Mouse (Mus musculus) v-Abl transformed pro-B cells (cell line): ENCODE data around the gene Mark2.

Source experiments
- in situ Hi-C, 2 experiments: fragments of 400-800 bp; cut with MboI; formaldehyde crosslinking; loops; one replicate each; pipeline ENCODE4 v1.15.1; 2025; ENCODE audit not compliant: unreplicated experiment in 2 of 2

Gene Mark2

GRCm38 (mm10) chr19:7300078-7300477 lies 41.6 kb downstream of the Mark2 start:
- in situ Hi-C loops = no loop called here

DNA sequence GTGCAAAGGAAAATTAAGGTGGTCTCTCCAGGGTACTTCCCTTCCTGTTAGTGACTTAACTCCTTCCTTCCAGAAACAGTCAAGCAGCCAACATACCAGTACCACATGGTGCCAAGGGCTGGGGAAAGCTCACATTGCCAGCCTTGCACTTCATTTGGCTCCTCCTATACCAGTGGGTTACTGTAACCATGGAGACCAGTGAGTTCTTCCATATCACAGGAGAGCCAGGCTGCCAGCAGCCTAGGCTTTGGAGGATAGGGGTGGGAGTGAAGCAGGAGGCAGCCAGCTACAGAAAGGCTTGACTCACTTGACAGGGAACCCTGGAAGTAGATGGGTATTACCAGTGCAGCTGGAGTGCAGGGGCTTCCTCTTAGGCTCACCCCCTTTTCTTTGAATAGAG lies 42.6 kb downstream of the Mark2 start:
- in situ Hi-C loops = no loop called here

DNA sequence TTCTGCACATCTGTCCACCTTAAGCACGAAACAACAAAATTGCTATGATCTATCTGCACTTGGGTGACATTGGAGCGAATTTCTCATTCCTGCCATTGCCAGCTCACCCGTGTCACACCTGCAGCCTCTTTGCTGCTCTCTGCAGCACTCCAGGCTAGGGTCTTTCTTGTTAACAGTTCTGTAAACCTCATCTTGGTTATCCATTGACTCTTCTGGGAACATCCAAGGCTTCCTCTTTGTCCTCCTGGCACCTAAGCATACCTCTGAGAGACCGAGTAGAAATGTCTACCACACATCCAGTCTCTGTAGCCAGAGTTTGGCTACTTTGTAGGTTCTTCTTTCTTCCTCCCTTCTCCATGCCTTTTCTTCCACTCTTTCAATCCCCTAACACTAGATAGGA lies 45.7 kb downstream of the Mark2 start:
- in situ Hi-C loops = no loop called here

- in situ Hi-C loops = no loop called here
Measured at GRCm38 (mm10) chr19:7295071-7295658, 46.5 kb downstream of the Mark2 start.

DNA sequence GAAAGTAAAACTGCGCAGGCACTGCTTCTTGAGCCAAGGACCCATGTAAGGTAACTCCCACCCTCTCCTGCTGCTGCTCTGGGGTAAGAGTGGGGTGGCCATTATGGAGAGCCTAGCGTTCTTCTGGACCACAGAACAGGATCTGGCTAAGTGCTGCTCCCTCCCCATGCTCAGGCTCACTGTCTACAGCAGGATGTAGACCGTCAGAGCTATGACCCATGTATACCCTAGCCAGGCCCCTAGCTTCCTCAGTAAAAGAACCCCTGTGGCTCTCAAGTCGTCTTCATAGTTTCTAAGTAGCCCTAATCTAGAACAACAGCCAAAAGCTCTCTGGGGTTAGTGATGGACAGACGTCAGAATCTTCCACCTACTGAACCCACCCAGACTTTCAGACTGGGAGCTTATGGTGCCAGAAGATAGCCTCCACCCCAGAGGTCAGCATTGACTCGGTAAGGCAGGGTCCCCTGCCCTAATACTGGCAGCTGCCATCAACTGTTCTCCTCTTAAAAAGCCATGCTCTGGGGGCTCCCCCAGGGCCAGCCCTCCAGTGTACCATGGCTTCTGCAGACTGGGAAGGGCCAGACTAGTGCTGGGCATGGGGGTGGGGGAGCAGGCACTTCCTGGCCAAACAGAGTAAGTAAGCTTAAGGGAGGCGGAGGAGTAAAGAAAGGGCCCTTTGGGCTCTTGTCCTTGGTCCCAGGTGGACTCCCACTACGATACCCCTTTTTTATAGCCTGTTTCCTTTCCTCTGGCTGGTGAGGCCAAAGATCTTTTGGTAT lies 47.4 kb downstream of the Mark2 start:
- in situ Hi-C loops = no loop called here

DNA sequence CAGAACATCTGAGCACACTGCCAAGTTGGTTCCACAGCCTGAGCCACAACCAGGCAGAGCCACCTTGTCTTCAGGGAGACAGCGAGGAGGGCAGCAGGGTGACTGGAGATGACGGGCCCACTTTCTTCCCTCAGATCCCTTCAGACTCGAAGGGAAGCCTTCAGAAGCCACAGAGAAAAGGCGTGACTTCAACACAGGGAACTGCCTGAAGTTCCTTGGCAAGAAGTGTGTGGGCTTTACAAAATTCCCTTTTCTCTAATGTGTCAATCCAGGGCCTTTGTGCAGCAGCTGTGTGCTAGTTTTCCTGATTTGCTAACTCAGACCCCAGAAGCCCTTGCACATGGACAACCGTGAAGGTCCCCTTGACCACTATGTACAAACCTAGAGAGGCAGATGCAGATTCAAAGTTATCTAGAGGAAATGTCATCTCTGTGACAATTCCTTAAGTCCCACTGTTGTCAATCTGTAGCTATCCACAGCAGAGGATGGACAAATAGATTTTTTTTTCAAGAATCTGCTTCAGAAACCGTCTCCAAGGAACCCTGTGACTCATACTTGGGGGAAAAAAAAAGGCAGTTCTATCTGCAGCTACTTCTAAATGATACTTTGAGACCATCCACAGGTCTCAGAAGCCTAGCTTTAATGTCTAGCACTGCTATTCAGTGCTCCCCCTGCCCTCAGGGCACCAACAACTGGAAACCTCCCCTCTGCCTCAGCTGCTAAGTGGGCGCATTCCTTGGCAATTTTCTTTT lies 49.5 kb downstream of the Mark2 start:
- in situ Hi-C loops = no loop called here

GRCm38 (mm10) chr19:7289767-7290166 lies 51.9 kb downstream of the Mark2 start:
- in situ Hi-C loops = loop anchor here (5.0 kb wide), 2 partner anchors 38 to 43 kb away; no protein-coding TSS in a partner anchor

- in situ Hi-C loops = loop anchor here (5.0 kb wide), 2 partner anchors 39 to 44 kb away; no protein-coding TSS in a partner anchor
Measured at GRCm38 (mm10) chr19:7288288-7288687, 53.4 kb downstream of the Mark2 start.

DNA sequence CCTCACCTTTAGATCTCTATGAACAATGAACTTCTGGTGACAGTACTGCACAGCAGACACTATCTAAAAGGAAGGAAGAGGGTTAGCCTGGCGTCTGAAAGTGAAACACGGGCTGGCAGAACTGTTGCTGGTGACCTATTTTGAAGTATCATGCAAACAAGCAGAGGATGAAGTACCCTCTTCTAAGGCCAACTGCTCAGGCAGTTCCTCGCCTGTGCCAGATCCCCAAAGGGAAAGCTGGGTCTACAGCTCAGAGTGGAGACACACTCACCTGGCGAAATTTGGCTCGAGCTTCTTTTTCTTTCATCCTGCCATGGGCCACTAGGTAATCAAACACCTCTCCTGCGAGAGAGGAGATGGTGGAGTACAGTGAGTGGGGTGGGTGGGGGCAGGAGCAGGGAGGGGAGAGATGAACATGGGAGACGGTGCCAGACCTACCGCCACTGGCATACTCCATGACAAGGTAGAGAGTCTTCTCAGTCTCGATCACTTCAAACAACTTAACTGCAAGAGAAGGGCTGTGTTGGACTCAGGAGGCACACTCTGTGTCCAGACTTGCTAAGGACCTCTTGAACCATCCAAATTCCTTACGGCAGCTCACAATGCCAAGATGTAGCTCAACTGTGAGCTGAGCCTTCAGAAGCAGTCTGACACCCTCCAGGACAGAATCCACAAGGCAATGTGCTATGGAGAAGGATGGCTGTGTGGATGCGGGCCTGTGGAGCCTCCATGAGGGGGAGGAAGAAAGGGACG lies 54.9 kb downstream of the Mark2 start:
- in situ Hi-C loops = loop anchor here (5.0 kb wide), 2 partner anchors 41 to 46 kb away; no protein-coding TSS in a partner anchor

GRCm38 (mm10) chr19:7280557-7281330 lies 60.9 kb downstream of the Mark2 start:
- in situ Hi-C loops = no loop called here

DNA sequence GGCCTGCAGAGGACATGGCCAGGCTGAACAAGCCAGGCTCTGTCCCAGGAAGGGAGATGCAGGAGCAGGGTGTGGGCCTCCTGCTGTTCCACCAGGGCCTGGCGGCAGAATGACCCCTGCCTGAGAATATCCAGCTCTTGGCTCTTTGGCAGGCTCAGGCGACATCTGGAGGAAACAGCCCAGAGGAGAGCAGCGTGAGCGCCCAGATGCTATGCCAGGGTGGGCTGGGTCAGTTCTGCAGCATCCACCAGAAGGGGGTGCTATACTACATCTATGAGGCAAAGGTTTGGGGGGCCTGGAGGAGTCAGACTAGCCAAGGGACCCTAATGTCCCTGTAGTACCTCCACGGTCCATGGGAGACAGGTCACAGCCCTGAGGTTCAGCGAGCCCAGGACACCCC lies 62.5 kb downstream of the Mark2 start:
- in situ Hi-C loops = loop anchor here in 1 of 2 experiments (5.0 kb wide), 1 partner anchor 138 kb away; the partner anchor contains the start of gene 2700081O15Rik

DNA sequence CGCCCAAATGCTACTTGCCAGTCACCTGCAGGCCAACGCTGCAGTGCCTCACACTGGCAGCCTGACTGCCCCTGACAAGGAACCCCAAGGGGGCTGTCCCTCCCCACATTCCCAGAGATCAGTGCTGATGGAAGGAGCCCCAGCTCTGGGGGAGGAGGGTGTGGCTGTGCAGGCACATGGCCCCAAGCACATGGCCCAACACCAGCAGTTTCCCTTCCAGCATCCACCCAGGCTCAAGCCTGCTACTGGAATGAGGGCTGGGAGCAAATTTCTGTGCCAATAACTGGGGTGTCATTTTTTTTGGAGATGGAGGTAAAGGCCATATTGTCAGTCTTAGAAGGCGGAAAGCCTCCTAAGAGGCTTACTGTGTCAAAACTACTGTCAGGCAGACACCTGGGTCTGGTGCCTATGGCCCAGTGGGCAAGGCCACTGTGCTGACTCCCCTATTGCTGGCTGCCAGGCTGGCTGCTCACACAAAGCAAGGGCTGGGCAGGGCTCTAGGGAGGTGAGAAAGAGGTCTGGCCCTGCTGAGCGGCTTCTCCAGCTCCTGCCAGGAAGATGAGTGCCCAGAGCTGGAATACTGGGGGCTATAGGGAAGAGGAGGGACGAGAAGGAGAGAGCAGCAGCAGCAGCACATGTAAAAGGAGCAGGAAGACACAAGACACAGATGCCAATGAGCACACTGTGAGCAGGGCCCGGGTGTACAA lies 63.3 kb downstream of the Mark2 start:
- in situ Hi-C loops = loop anchor here in 1 of 2 experiments (5.0 kb wide), 1 partner anchor 139 kb away; the partner anchor contains the start of gene 2700081O15Rik

DNA sequence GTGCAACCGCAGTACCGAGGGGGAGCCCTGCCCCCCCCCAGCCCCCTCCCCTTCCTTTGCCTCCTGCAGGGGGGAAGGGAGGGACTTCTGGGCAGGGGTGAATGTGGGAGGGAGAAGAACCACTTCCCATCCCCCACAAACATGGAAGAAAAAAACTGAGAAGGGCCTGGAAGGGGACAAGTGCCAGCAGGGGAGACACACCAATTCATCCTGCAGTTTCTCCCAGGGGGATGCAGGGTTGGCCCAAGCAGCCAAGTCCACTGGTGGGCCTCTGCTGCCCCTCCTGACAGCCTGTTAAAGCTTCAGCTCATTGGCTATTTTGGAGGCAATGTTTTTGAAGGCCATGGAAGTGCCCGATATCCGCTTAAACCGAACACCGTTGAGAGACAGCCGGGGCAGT lies 64.9 kb downstream of the Mark2 start:
- in situ Hi-C loops = loop anchor here in 1 of 2 experiments (5.0 kb wide), 1 partner anchor 141 kb away; the partner anchor contains the start of gene 2700081O15Rik

DNA sequence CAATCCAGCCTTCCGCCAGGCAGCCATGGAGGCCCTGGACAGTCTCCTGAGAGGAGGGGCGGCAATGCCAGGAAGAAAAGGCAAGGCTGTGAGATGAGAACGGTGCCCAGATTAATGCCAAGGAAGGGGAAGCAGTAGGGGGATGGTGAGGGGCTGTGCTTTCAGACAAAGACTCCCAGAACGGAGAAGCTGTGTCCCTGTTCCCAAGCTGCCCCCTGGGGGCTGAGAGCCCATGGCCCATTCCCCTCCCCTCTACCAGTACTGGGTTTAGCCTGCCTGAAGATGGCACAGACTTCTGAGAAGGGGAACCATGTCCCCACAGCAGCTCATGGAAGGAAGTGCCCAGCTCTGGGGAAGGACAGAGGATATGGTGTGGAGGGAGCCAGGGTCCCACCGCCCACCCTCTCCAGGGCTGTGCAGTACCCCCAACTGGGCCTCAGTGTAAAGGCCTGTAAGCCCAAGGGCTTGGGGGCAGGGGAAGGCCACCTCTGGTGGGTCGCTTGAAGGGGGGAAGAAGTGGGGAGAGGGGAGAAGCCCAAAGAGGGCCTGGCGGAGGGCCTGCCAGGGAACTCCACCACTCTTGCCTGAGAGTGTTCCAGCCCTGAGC lies 65.5 kb downstream of the Mark2 start:
- in situ Hi-C loops = loop anchor here in 1 of 2 experiments (5.0 kb wide), 1 partner anchor 141 kb away; the partner anchor contains the start of gene 2700081O15Rik

GRCm38 (mm10) chr19:7275131-7275789 lies 66.4 kb downstream of the Mark2 start:
- in situ Hi-C loops = loop anchor here in 1 of 2 experiments (5.0 kb wide), 1 partner anchor 142 kb away; the partner anchor contains the start of gene 2700081O15Rik

DNA sequence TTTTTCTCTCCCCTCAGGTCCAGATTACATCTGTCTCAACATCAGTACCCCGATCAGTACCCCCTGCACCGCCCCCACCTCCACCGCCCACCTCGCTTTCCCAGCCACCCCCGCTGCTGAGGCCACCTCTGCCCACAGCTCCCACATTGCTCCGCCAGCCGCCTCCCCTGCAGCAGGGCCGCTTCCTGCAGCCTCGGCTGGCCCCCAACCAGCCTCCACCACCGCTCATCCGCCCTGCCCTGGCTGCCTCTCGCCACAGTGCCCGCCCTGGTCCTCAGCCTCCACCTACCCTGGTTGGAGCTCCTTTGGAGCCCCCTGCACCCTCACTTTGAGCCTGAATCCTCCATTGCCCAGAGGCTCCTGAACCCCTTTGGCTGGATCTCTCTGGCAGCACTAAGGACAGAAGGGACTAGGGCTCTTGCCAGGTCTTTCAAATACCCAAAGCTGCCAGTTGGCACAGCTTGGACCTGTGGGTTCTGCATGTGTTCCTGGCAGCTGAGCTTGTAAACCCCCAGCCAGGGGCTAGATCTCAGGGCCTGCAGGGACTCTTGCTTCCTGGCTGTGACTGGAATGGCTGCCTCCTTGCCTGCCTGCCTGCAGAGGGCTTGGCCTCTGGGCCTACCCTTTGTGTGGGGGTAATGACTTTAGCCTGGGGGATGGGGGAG lies 67.2 kb downstream of the Mark2 start:
- in situ Hi-C loops = no loop called here

DNA sequence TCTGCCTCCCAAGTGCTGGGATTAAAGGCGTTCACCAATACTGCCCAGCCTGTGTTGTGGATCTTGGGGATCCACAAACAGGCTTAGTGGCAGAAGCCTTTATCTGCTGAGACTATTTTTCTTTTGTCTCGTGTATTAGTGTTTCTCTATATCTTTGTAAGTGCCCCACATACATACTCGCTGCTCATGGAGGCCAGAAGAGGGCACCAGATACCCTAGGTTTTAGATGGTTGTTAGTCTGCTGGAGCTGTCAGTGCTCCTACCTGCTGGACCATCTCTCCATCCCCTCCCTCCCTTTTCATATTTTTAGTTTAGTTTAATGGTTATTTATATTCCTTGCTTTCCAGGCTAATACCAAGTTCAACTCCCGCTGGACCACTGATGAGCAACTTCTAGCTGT lies 68.2 kb downstream of the Mark2 start:
- in situ Hi-C loops = no loop called here
